Mouse (Mus musculus) liver, embryonic 16.5 days (tissue): ENCODE data around the gene Dtd1. TPM values are rescaled to one million over a fixed set of nuclear protein-coding genes. Genes with fewer than 3 reads are reported as not detected.

Source experiments
- ATAC-seq: fragments of 200-750 bp; cut with Nextera tagmentation; 2 replicates; pipeline ENCODE4 v1.8.0; 2017; ENCODE audit warnings: low read depth, mild to moderate bottlenecking, moderate number of reproducible peaks, moderate library complexity
- H3K27ac ChIP-seq: fragments of 300-500 bp; sonication (generic); 2 replicates; pipeline ENCODE4 v1.5.1; 2014; ENCODE audit warnings: mild to moderate bottlenecking, low read length
- H3K27me3 ChIP-seq: fragments of 300-500 bp; sonication (generic); 2 replicates; pipeline ENCODE4 v1.6.1; 2014; ENCODE audit warnings: low read depth, low read length, mixed read lengths; ENCODE audit not compliant: control insufficient read depth, insufficient read depth
- H3K36me3 ChIP-seq: fragments of 300-500 bp; sonication (generic); 2 replicates; pipeline ENCODE4 v1.6.1; 2014; ENCODE audit warnings: mild to moderate bottlenecking; ENCODE audit not compliant: control insufficient read depth, insufficient read depth
- H3K4me1 ChIP-seq: fragments of 300-500 bp; sonication (generic); 2 replicates; pipeline ENCODE4 v1.6.1; 2014; ENCODE audit warnings: low read depth, low read length, mixed read lengths; ENCODE audit not compliant: control insufficient read depth
- H3K4me2 ChIP-seq: fragments of 300-500 bp; sonication (generic); 2 replicates; pipeline ENCODE4 v1.6.1; 2014; ENCODE audit warnings: low read depth, low read length, mixed read lengths
- H3K4me3 ChIP-seq: fragments of 300-500 bp; sonication (generic); 2 replicates; pipeline ENCODE4 v1.5.1; 2014; ENCODE audit warnings: low read depth, mild to moderate bottlenecking, low read length
- H3K9ac ChIP-seq: fragments of 300-500 bp; sonication (generic); 2 replicates; pipeline ENCODE4 v1.6.1; 2014; ENCODE audit warnings: low read depth, low read length
- H3K9me3 ChIP-seq: fragments of 300-500 bp; sonication (generic); replicated peaks from 2 replicates; pipeline ENCODE4 v1.6.1; 2016; ENCODE audit warnings: low read length; ENCODE audit not compliant: control insufficient read depth
- WGBS: fragments of 180-500 bp; shearing (Covaris S2); extraction: QIAGEN DNeasy Blood & Tissue Kit; methylation state at CpG from one replicate; pipeline ENCODE4 v1.1.7; 2014; ENCODE audit not compliant: insufficient replicate concordance; 5-methylcytosine and 5-hydroxymethylcytosine counted together
- polyA plus RNA-seq: library from polyadenylated mRNA; unstranded; fragments of >200 nt; fragmentation: Nextera tagmentation; extraction: Ambion mirVana; gene quantifications from 2 replicates; pipeline ENCODE4 v1.2.1, GENCODE M21; 2015

Dtd1 gene
- polyA plus RNA-seq, 1 experiment from 2014 or later = 14.5 TPM

- no peak for ATAC-seq
- no peaks in the 10 kb centered on the region for H3K9me3 ChIP-seq
- no peaks in the 10 kb centered on the region for H3K36me3 ChIP-seq
- no peak overlapping the region for H3K27ac ChIP-seq
- H3K9ac ChIP-seq = no peak overlapping the region
- H3K4me2 ChIP-seq = no peak overlapping the region
- 64% methylated on average over 2 of the region's 2 CpGs for WGBS
- H3K4me1 ChIP-seq = no peaks in the 10 kb centered on the region
- no peak overlapping the region for H3K4me3 ChIP-seq
- no peaks in the 10 kb centered on the region for H3K27me3 ChIP-seq
These were observed 93.1 kb downstream of the Dtd1 start for GRCm38 (mm10) chr2:144692777-144693176.

GRCm38 (mm10) chr2:144694923-144695322 lies 95.2 kb downstream of the Dtd1 start:
- H3K27me3 ChIP-seq = no peaks in the 10 kb centered on the region
- whole genome bisulfite sequencing = 62% methylated on average over 2 of the region's 2 CpGs
- H3K9ac ChIP-seq = no peak overlapping the region
- no peaks in the 10 kb centered on the region for H3K4me1 ChIP-seq
- H3K9me3 ChIP-seq = no peaks in the 10 kb centered on the region
- no peaks in the 10 kb centered on the region for H3K36me3 ChIP-seq
- H3K4me3 ChIP-seq = no peak overlapping the region
- ATAC-seq = peak; percentile 39; the same call in 1 of the 2 replicates
- no peak overlapping the region for H3K27ac ChIP-seq
- H3K4me2 ChIP-seq = no peak overlapping the region

- peak; percentile 50 for ATAC-seq
These were observed 98.3 kb downstream of the Dtd1 start for GRCm38 (mm10) chr2:144698046-144698445.

GRCm38 (mm10) chr2:144700608-144701007 lies 100.9 kb downstream of the Dtd1 start:
- Histone ChIP-seq H3K27me3 (no peaks in the 10 kb centered on the region), H3K27ac (no peak overlapping the region), H3K36me3 (no peaks in the 10 kb centered on the region), H3K4me2 (no peak overlapping the region), H3K4me3 (no peak overlapping the region), H3K4me1 (no peaks in the 10 kb centered on the region), H3K9ac (no peak overlapping the region), H3K9me3 (no peaks in the 10 kb centered on the region)
- ATAC-seq = no peak
- WGBS = 77% methylated on average over 11 of the region's 11 CpGs

More at GRCm38 (mm10) chr2:144698046-144698445, 98.3 kb downstream of the Dtd1 start:
- H3K9ac ChIP-seq = no peak overlapping the region
- H3K36me3 ChIP-seq = no peaks in the 10 kb centered on the region
- no peak overlapping the region for H3K27ac ChIP-seq
- no peaks in the 10 kb centered on the region for H3K9me3 ChIP-seq
- WGBS = 84% methylated on average over 12 of the region's 12 CpGs
- no peaks in the 10 kb centered on the region for H3K4me1 ChIP-seq
- no peak overlapping the region for H3K4me3 ChIP-seq
- no peaks in the 10 kb centered on the region for H3K27me3 ChIP-seq
- no peak overlapping the region for H3K4me2 ChIP-seq

GRCm38 (mm10) chr2:144701415-144702149 lies 101.9 kb downstream of the Dtd1 start:
- no peak overlapping the region for H3K4me2 ChIP-seq
- no peak for ATAC-seq
- no peak overlapping the region for H3K27ac ChIP-seq
- H3K36me3 ChIP-seq = no peaks in the 10 kb centered on the region
- H3K4me1 ChIP-seq = no peaks in the 10 kb centered on the region
- no peaks in the 10 kb centered on the region for H3K9me3 ChIP-seq
- WGBS = 77% methylated on average over 3 of the region's 3 CpGs
- no peaks in the 10 kb centered on the region for H3K27me3 ChIP-seq
- H3K9ac ChIP-seq = no peak overlapping the region
- no peak overlapping the region for H3K4me3 ChIP-seq

- ATAC-seq = no peak
- H3K27ac ChIP-seq = no peak overlapping the region
- H3K4me1 ChIP-seq = no peaks in the 10 kb centered on the region
- no peak overlapping the region for H3K4me2 ChIP-seq
- no peak overlapping the region for H3K4me3 ChIP-seq
- no peaks in the 10 kb centered on the region for H3K27me3 ChIP-seq
- no peaks in the 10 kb centered on the region for H3K9me3 ChIP-seq
- WGBS = 53% methylated on average over 1 of the region's 1 CpGs
- no peak overlapping the region for H3K9ac ChIP-seq
- H3K36me3 ChIP-seq = no peaks in the 10 kb centered on the region
These were observed 109.6 kb downstream of the Dtd1 start for GRCm38 (mm10) chr2:144709285-144709684.

GRCm38 (mm10) chr2:144709704-144710103 lies 110.0 kb downstream of the Dtd1 start:
- H3K4me2 ChIP-seq = no peak overlapping the region
- H3K27ac ChIP-seq = no peak overlapping the region
- no peak overlapping the region for H3K9ac ChIP-seq
- no peak for ATAC-seq
- no peaks in the 10 kb centered on the region for H3K36me3 ChIP-seq
- WGBS = 61% methylated on average over 2 of the region's 2 CpGs
- no peaks in the 10 kb centered on the region for H3K9me3 ChIP-seq
- no peak overlapping the region for H3K4me3 ChIP-seq
- no peaks in the 10 kb centered on the region for H3K4me1 ChIP-seq
- no peaks in the 10 kb centered on the region for H3K27me3 ChIP-seq

- no peaks in the 10 kb centered on the region for H3K9me3 ChIP-seq
- no peaks in the 10 kb centered on the region for H3K4me1 ChIP-seq
- ATAC-seq = no peak
- H3K27ac ChIP-seq = no peak overlapping the region
- H3K9ac ChIP-seq = no peak overlapping the region
- H3K4me3 ChIP-seq = no peak overlapping the region
- H3K4me2 ChIP-seq = no peak overlapping the region
- WGBS = 62% methylated on average over 2 of the region's 2 CpGs
- no peaks in the 10 kb centered on the region for H3K27me3 ChIP-seq
- H3K36me3 ChIP-seq = no peaks in the 10 kb centered on the region
These were observed 114.9 kb downstream of the Dtd1 start for GRCm38 (mm10) chr2:144714596-144714995.

GRCm38 (mm10) chr2:144715211-144715768 lies 115.6 kb downstream of the Dtd1 start:
- WGBS = 43% methylated on average over 2 of the region's 2 CpGs
- no peak overlapping the region for H3K4me2 ChIP-seq

More at GRCm38 (mm10) chr2:144715211-144715768, 115.6 kb downstream of the Dtd1 start:
- H3K4me3 ChIP-seq = no peak overlapping the region
- no peaks in the 10 kb centered on the region for H3K9me3 ChIP-seq
- no peak overlapping the region for H3K9ac ChIP-seq
- no peak for ATAC-seq
- no peak overlapping the region for H3K27ac ChIP-seq
- H3K4me1 ChIP-seq = no peaks in the 10 kb centered on the region
- no peaks in the 10 kb centered on the region for H3K36me3 ChIP-seq
- H3K27me3 ChIP-seq = no peaks in the 10 kb centered on the region
